Mouse (Mus musculus) urinary bladder, postnatal 4 days (tissue): ENCODE measurements around the gene Ckap5.
"Not testable (repeated sequence)": the region's sequence is repeated elsewhere in the genome, so short reads cannot be mapped to it uniquely, and the experiment has no call there.

Experiments
- DNase-seq, 2 experiments: peaks; one replicate each; pipeline ENCODE4 v3.0.0; 2021 to 2022; ENCODE audit warnings: low spot score in 2 of 2

The Ckap5 gene

GRCm38 (mm10) chr2:91526294-91527146, at the start of gene Ckap5:
TSS of gene Ckap5 (plus strand) at chr2:91526762.
- DNase-seq: peak; percentile 84 to 89

- no peak for DNase-seq
Measured at GRCm38 (mm10) chr2:91476841-91477240, 49.7 kb upstream of the Ckap5 start.

- DNase-seq: no peak
Measured at GRCm38 (mm10) chr2:91480399-91480801, 46.2 kb upstream of the Ckap5 start.

GRCm38 (mm10) chr2:91480805-91481514, 45.6 kb upstream of the Ckap5 start:
- no peak for DNase-seq

GRCm38 (mm10) chr2:91484698-91485097, 41.9 kb upstream of the Ckap5 start:
- no peak for DNase-seq

- no peak for DNase-seq
Measured at GRCm38 (mm10) chr2:91485256-91485655, 41.3 kb upstream of the Ckap5 start.

- not testable (repeated sequence) for DNase-seq
Measured at GRCm38 (mm10) chr2:91487295-91487694, 39.3 kb upstream of the Ckap5 start.

DNA sequence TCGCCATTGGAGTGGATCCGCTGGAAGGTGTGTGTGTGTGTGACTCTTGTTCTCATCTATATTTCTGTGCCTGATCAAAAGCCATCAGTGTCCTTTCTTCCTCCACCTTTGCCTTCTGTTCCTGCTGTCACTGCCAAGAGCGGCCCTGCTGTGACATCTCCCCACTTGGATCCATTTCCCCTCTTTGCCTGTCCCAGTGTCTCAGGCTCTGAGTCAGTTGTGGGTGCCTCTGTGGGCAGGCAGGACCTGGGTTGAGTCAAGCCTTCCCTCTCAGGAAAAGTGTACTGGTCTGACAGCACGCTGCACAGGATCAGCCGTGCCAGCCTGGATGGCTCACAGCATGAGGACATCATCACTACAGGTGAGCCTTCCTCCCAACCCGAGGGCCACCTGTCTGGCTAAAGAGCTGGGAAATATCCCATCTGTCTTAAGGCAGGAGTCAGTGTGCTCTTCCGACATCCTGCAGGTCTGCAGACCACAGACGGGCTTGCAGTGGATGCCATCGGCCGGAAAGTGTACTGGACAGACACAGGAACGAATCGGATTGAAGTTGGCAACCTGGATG, 34.4 kb upstream of the Ckap5 start:
- no peak for DNase-seq

DNA sequence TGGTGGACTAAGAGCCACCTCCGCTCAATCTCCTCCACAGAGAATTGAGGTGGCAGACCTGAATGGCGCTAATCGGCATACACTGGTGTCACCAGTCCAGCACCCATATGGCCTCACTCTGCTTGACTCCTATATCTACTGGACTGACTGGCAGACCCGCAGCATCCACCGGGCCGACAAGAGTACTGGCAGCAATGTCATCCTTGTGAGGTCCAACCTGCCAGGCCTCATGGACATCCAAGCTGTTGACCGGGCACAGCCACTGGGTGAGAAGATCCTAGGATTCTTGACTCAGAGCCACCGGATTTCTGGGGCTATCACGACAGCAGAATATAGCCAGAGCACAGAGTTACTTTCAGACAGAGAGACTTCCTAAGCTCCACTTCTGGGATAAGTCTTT, 32.6 kb upstream of the Ckap5 start:
- DNase-seq: no peak

DNA sequence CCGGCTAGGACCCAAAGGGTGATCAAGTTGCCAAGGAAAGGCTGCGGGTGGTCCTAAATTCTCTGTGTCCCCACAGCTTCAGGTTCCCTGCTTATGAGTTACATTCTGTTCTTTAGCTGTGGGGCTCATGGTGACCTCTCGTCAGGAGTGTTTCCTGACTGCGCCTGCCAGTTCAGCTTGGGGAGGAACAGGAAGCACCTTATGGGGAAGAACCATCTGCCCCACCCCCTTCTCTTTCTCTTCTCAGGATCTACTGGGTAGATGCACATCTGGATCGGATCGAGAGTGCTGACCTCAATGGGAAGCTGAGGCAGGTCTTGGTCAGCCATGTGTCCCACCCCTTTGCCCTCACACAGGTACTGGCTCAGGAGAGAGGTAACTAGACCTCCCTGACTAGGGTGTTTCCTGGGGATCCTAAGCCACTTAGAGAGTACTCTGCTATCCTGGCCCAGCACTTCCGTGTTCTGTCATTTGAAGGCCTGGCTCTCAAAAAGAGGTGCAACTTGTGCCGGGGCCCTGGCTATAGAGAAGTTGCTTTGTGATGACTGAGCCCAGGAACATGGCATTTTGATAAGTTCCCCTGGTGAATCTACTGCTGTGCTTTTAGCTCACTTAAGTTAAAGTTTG, 28.4 kb upstream of the Ckap5 start:
- DNase-seq: no peak

DNA sequence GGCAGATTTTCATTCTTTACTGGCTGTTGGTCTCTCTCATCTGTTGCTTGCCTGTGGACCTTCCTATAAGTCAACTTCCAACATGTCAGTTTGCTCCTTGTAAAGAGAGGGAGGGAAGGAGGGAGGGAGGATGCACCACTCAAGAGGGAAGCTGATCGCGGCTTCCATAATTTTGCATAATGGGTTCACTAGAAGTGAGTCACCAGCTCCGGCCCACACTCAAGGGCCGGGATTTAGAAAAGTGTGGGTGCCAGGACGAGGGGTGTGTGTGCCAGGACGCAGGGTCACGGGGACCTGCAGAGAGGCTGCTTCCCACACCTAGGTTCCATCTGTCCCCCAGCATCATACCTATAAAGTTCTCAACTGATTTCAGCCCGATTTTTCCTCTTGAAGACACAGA, 18.5 kb upstream of the Ckap5 start:
- DNase-seq: no peak

DNA sequence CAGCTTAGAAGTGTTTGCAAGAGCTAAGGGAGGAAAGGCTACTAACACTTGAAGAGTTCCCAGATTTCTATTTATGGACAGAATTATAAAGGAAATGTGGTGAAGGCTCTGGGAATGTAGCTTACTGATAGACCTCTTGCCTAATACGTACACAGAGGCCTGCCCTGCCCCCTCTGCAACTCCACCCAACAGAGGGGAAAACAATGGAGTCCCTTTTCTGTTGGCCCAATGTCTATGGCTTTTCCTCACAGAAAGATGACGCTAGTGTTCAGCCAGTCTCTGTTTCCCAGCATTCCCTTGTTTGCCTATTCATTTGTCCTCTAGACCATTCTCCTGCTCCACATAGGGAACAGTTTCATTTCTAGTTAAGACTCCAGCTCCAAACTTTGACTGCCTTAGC, 9.4 kb upstream of the Ckap5 start:
- DNase-seq: no peak

- no peak for DNase-seq
Measured at GRCm38 (mm10) chr2:91527147-91527486, 555 bp downstream of the Ckap5 start.

- peak; percentile 76 to 81 for DNase-seq
Measured at GRCm38 (mm10) chr2:91537588-91538205, 11.1 kb downstream of the Ckap5 start.

- no peak for DNase-seq
Measured at GRCm38 (mm10) chr2:91568125-91568524, 41.6 kb downstream of the Ckap5 start.

GRCm38 (mm10) chr2:91580894-91581293, 54.3 kb downstream of the Ckap5 start:
- no peak for DNase-seq

DNA sequence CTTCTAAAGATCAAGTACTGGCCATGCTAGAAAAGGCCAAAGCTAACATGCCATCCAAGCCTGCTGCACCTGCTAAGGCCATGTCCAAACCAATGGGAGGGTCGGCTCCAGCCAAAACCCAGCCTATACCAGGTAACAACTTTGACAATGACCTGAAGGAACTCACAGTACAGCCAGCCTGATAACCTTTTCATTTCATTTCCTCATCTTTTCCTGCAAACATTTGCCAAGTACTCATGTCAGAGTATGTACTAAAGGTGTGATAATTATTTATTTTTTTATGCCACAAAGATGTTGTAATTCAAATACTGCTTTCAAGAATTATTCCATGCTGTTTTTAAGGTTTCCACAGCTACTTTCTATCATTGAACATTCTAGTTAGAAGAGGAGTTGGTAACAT, 59.7 kb downstream of the Ckap5 start:
- DNase-seq: no peak

DNA sequence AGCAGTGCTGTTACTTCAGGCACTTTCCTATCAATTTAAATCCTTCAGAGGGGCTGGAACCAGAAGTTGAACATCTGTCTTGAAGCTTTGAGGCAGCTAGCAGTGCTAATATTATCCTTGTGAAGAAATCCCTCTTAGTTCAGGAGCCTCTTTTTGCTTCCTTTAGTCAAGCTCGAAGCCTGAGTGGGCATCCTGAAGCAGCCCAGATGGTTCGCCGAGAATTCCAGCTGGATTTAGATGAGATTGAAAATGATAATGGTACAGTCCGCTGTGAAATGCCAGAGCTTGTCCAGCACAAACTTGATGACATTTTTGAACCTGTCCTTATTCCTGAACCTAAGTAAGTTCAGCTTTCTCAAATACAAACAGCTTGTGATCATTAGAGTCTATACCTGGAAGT, 73.9 kb downstream of the Ckap5 start:
- DNase-seq: no peak

- DNase-seq: no peak
Measured at GRCm38 (mm10) chr2:91602389-91602788, 75.8 kb downstream of the Ckap5 start.

GRCm38 (mm10) chr2:91609370-91609769, 82.8 kb downstream of the Ckap5 start:
- DNase-seq: not testable (repeated sequence)

- no peak for DNase-seq
Measured at GRCm38 (mm10) chr2:91622356-91622755, 95.8 kb downstream of the Ckap5 start.

DNA sequence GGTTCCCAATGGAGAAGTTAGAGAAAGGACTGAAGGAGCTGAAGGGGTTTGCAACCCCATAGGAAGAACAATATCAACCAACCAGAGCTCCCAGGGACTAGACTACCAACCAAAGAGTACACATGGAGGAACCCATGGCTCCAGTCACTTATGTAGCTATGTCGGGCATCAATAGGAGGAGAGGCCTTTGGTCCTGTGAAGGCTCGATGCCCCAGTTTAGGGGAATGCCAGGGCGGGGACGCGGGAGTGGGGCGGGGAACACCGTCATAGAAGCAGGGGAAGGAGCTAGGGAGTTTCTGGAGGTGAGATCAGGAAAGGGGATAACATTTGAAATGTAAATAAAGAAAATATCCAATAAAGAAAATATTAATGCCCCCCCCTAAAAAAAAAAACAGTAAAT, 96.8 kb downstream of the Ckap5 start:
- peak in 1 of 2 experiments; percentile 54 for DNase-seq
